In the genomic region with DNA sequence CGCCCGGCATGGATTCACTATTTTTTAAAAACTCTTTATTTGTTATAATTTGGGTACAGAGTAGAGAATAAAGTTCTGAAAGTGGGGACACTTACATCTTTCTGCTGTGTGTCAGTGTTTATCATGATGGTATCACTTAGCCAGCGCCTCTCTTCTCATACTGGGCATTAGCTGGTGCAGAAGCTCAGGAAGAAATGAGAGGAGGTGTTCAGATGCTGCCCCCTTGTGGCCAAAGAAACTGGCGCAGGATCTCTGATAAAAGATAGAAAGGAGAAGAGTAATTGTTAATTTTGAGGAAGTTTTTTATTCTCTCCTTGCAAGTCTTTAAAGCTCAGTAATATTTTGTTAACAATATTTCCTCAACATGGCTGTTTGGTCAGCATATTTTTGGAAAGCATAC, we compare ENCODE assay signal across 9 mouse cellular contexts. TPM values are rescaled to one million over a fixed set of nuclear protein-coding genes. Genes with fewer than 3 reads are reported as not detected.
A peak's percentile ranks its signal among the peaks of the same experiment; 100 is the strongest.
DNase-seq lines count a peak whose midpoint lies in the region; ATAC-seq and TF ChIP-seq lines count a peak whose summit lies in the region.
"Had no signal": no experiment of that assay in that cellular context is flagged by ENCODE, and none has a peak within 500 bp of the region (broad histone marks: within the 10 kb centered on the region; RNA-seq: fewer than 3 reads in every experiment).

No protein-coding gene starts in this region.

- H3K9me3 ChIP-seq in hindbrain, embryonic 12.5 days (replicated peaks): no peaks in the 10 kb centered on the region
- no peaks in the 10 kb centered on the region for H3K9me3 ChIP-seq in midbrain, embryonic 10.5 days (replicated peaks)
- H3K9me3 ChIP-seq in stomach, postnatal 0 days (ENCODE audit: control insufficient read depth, low read length): no peaks in the 10 kb centered on the region

- H3K9ac ChIP-seq in hindbrain, embryonic 12.5 days: no peak overlapping the region
- H3K9ac ChIP-seq in stomach, postnatal 0 days (ENCODE audit: low read length): no peak overlapping the region

- no peaks in the 10 kb centered on the region for H3K36me3 ChIP-seq in hindbrain, embryonic 12.5 days
- no peaks in the 10 kb centered on the region for H3K36me3 ChIP-seq in midbrain, embryonic 10.5 days
- H3K36me3 ChIP-seq in stomach, postnatal 0 days (ENCODE audit: control insufficient read depth, insufficient read depth, low read length): no peaks in the 10 kb centered on the region

- H3K4me3 ChIP-seq in hindbrain, embryonic 12.5 days: no peak overlapping the region
- H3K4me3 ChIP-seq in midbrain, embryonic 10.5 days: no peak overlapping the region
- H3K4me3 ChIP-seq in stomach, postnatal 0 days (ENCODE audit: low read depth, low read length): no peak overlapping the region

- ATAC-seq in common myeloid progenitor, adult 5-6 weeks (replicated peaks; ENCODE audit: low read depth, poor library complexity, severe bottlenecking): peak; percentile 96
- peak; percentile 52; the same call in 1 of the 2 replicates for ATAC-seq in hindbrain, embryonic 12.5 days (ENCODE audit: low FRiP score)
- no peak for ATAC-seq in stomach, postnatal 0 days (ENCODE audit: low FRiP score, low TSS enrichment)

- intact Hi-C loops in heart, postnatal 10 days (cut with DNase I): loop anchor here (10.0 kb wide), 2 partner anchors 50 to 470 kb away; no protein-coding TSS in a partner anchor

- no peaks in the 10 kb centered on the region for H3K27me3 ChIP-seq in hindbrain, embryonic 12.5 days
- no peaks in the 10 kb centered on the region for H3K27me3 ChIP-seq in midbrain, embryonic 10.5 days (ENCODE audit: low read depth, poor library complexity, severe bottlenecking)
- no peaks in the 10 kb centered on the region for H3K27me3 ChIP-seq in stomach, postnatal 0 days (ENCODE audit: control insufficient read depth, insufficient read depth, low read length)

- 57% methylated on average over 4 of the region's 4 CpGs for WGBS in hindbrain, embryonic 12.5 days
- WGBS in midbrain, embryonic 10.5 days: 52% methylated on average over 4 of the region's 4 CpGs
- 43% methylated on average over 4 of the region's 4 CpGs for WGBS in stomach, postnatal 0 days

- peak; percentile 33 to 69 for DNase-seq in heart, postnatal 10 days
- DNase-seq in heart, adult 8-10 months (ENCODE audit: low spot score): no peak
- DNase-seq in adipocyte (ENCODE audit: low spot score): peak; percentile 71
- peak; percentile 72 to 80 for DNase-seq in left cerebral cortex, adult 18-20 months (ENCODE audit: low spot score in 2 of 2)
- DNase-seq in midbrain, embryonic 10.5 days (ENCODE audit: low spot score): peak; percentile 54
- peak; percentile 51 for DNase-seq in stomach, postnatal 0 days (ENCODE audit: low spot score)

- H3K4me1 ChIP-seq in hindbrain, embryonic 12.5 days: no peaks in the 10 kb centered on the region
- H3K4me1 ChIP-seq in midbrain, embryonic 10.5 days: no peaks in the 10 kb centered on the region
- H3K4me1 ChIP-seq in stomach, postnatal 0 days (replicated peaks; ENCODE audit: control insufficient read depth, insufficient read depth): no peaks in the 10 kb centered on the region

- no peak overlapping the region for H3K27ac ChIP-seq in hindbrain, embryonic 12.5 days
- no peak overlapping the region for H3K27ac ChIP-seq in midbrain, embryonic 10.5 days (replicated peaks)
- H3K27ac ChIP-seq in stomach, postnatal 0 days (replicated peaks): no peak overlapping the region

- no peak for TF ChIP-seq EP300 in stomach, postnatal 0 days (optimal IDR thresholded peaks at IDR 0.05)

- TF ChIP-seq CTCF in stomach, postnatal 0 days (IDR thresholded peaks at IDR 0.05; ENCODE audit: low read depth): peak; percentile 80

- no peak overlapping the region for H3K4me2 ChIP-seq in hindbrain, embryonic 12.5 days (replicated peaks)
- no peak overlapping the region for H3K4me2 ChIP-seq in stomach, postnatal 0 days (replicated peaks; ENCODE audit: low read depth)

RNA-seq across cellular contexts. Expression of a gene that starts 31.0 kb away (rescaled TPM):
- not detected for total RNA-seq in heart, postnatal 10 days (2021)
- total RNA-seq in heart, adult 8-10 months (2022): not detected
- total RNA-seq in common myeloid progenitor, adult 5-6 weeks (2017): not detected in 2 replicates
- not detected in 2 replicates for polyA plus RNA-seq in hindbrain, embryonic 12.5 days (2016; fragmentation: Nextera tagmentation; extraction: Ambion mirVana)
- total RNA-seq in left cerebral cortex, adult 18-20 months (2021): not detected
- not detected in 2 replicates for polyA plus RNA-seq in midbrain, embryonic 10.5 days (2016; fragmentation: Nextera tagmentation; extraction: Ambion mirVana)
- polyA plus RNA-seq in stomach, postnatal 0 days (2015; fragmentation: Nextera tagmentation; extraction: Ambion mirVana): not detected in 2 replicates
- total RNA-seq: neutrophil, adult 5-6 weeks had no signal
